Mouse (Mus musculus) adrenal gland, postnatal 10 days (tissue): ENCODE data around the gene Zfp688. TPM values are rescaled to one million over a fixed set of nuclear protein-coding genes. Genes with fewer than 3 reads are reported as not detected.
"Not testable (repeated sequence)": the region's sequence is repeated elsewhere in the genome, so short reads cannot be mapped to it uniquely, and the experiment has no call there.

Experiments used
- DNase-seq: peaks from one replicate; pipeline ENCODE4 v3.0.0; 2021; ENCODE audit warnings: mixed read lengths
- total RNA-seq, 2 experiments: library from RNA; stranded (reverse); gene quantifications; 2 replicates each; pipeline ENCODE4 v1.2.3; 2021

The Zfp688 gene
- total RNA-seq, 2 experiments from 2014 or later: 11.3 to 13.0 TPM

GRCm38 (mm10) chr7:127411418-127411817 is 10.4 kb downstream of the Zfp688 start:
- no peak for DNase-seq

GRCm38 (mm10) chr7:127406002-127406987 is 15.6 kb downstream of the Zfp688 start, which contains the start of gene Zfp764:
TSS of gene Zfp764 (minus strand) at chr7:127406822.
- DNase-seq: peak; percentile 89

GRCm38 (mm10) chr7:127404101-127404500 is 17.8 kb downstream of the Zfp688 start:
- not testable (repeated sequence) for DNase-seq

- DNase-seq: no peak
Measured at GRCm38 (mm10) chr7:127402980-127403379, 18.9 kb downstream of the Zfp688 start.

GRCm38 (mm10) chr7:127400355-127400754 is 21.5 kb downstream of the Zfp688 start:
- no peak for DNase-seq

GRCm38 (mm10) chr7:127393944-127394333 is 27.9 kb downstream of the Zfp688 start:
- DNase-seq: no peak

GRCm38 (mm10) chr7:127393157-127393943 is 28.5 kb downstream of the Zfp688 start, which contains the start of gene E430018J23Rik:
TSS of gene E430018J23Rik (minus strand) at chr7:127393629.
- DNase-seq: peak; percentile 97

GRCm38 (mm10) chr7:127392251-127392824 is 29.5 kb downstream of the Zfp688 start:
- no peak for DNase-seq

GRCm38 (mm10) chr7:127391538-127391937 is 30.3 kb downstream of the Zfp688 start:
- no peak for DNase-seq

GRCm38 (mm10) chr7:127390306-127390705 is 31.6 kb downstream of the Zfp688 start:
- no peak for DNase-seq

- DNase-seq: not testable (repeated sequence)
Measured at GRCm38 (mm10) chr7:127388201-127388600, 33.7 kb downstream of the Zfp688 start.

- peak; percentile 91 for DNase-seq
Measured at GRCm38 (mm10) chr7:127386641-127387392, 35.1 kb downstream of the Zfp688 start, which contains the start of gene 9130019O22Rik. TSS of gene 9130019O22Rik (minus strand) at chr7:127387166.

- DNase-seq: not testable (repeated sequence)
Measured at GRCm38 (mm10) chr7:127385560-127385959, 36.3 kb downstream of the Zfp688 start.

GRCm38 (mm10) chr7:127378310-127378921 is 43.5 kb downstream of the Zfp688 start:
- no peak for DNase-seq

- DNase-seq: peak; percentile 93
Measured at GRCm38 (mm10) chr7:127375271-127376245, 46.3 kb downstream of the Zfp688 start, which contains the start of gene Zfp747. TSS of gene Zfp747 (minus strand) at chr7:127376050.

- DNase-seq: not testable (repeated sequence)
Measured at GRCm38 (mm10) chr7:127371870-127372269, 50.0 kb downstream of the Zfp688 start.

- no peak for DNase-seq
Measured at GRCm38 (mm10) chr7:127371213-127371612, 50.7 kb downstream of the Zfp688 start.
